Mouse (Mus musculus): ENCODE results near the gene Gipc3. TPM values are rescaled to one million over a fixed set of nuclear protein-coding genes. Genes with fewer than 3 reads are reported as not detected.

Gene Gipc3
- polyA plus RNA-seq, 1 experiment from 2014 or later, result 0.06 TPM

DNA sequence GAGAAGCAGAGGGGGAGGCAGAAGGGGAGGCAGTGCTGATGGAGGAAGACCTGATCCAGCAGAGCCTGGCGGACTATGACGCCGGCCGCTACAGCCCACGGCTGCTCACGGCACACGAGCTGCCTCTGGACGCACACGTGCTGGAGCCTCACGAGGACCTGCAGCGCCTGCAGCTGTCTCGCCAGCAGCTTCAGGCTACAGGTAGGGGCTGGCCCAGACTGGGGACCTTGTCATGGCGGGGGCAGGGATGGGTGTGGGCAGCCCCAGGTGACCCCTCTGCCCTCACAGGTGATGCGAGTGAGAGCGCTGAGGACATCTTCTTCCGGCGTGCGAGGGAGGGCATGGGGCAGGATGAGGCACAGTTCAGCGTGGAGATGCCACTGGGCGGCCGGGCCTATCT, 17.9 kb downstream of the Gipc3 start:
- Histone ChIP-seq H3K9ac (no peak overlapping the region), H3K36me3 (peaks cover 63% of the 10 kb centered on the region), H3K4me3 (no peak overlapping the region), H3K27ac (no peak overlapping the region), H3K4me2 (replicated peaks) (no peak overlapping the region), H3K9me3 (no peaks in the 10 kb centered on the region), H3K4me1 (peaks cover 31% of the 10 kb centered on the region), H3K27me3 (no peaks in the 10 kb centered on the region)
- no peak for ATAC-seq (ENCODE audit: low FRiP score, low read depth)
- WGBS, result 95% methylated on average over 21 of the region's 21 CpGs

DNA sequence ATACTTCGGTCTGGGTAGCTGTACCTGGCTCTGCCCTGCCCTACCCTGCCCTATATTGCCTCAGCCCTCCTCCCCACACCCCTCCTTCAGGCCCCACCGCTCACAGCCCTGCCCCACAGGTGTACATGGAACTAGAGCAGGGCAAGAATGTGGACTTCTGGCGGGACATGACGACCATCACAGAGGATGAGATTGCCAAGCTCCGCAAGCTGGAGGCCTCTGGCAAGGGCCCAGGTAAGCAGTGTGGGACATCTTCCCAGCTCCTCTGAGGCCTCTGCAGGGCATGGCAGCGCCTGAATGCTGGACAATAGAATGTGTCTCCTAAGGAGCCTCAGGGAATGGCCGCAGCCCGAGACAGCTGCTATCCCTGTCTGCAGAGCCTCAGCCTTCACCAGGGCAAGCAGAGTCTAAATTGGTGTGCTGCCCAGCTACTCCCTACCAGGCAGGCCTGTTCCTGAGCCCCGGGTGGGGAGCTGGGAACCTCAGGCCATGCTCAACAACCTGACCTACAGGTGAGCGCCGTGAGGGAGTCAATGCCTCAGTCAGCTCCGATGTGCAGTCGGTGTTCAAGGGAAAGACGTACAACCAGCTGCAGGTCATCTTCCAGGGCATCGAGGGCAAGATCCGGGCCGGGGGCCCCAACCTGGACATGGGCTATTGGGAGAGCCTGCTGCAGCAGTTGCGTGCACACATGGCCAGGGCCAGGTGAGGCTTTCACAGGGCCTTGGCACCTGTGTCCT, 19.1 kb downstream of the Gipc3 start:
- H3K9ac ChIP-seq, result no peak overlapping the region
- no peaks in the 10 kb centered on the region for H3K9me3 ChIP-seq
- no peak overlapping the region for H3K4me2 ChIP-seq (replicated peaks)
- WGBS, result 96% methylated on average over 18 of the region's 18 CpGs
- H3K27me3 ChIP-seq, result no peaks in the 10 kb centered on the region
- no peak for ATAC-seq (ENCODE audit: low FRiP score, low read depth)
- no peak overlapping the region for H3K4me3 ChIP-seq
- peaks cover 28% of the 10 kb centered on the region for H3K4me1 ChIP-seq
- H3K27ac ChIP-seq, result no peak overlapping the region
- peaks cover 63% of the 10 kb centered on the region for H3K36me3 ChIP-seq

DNA sequence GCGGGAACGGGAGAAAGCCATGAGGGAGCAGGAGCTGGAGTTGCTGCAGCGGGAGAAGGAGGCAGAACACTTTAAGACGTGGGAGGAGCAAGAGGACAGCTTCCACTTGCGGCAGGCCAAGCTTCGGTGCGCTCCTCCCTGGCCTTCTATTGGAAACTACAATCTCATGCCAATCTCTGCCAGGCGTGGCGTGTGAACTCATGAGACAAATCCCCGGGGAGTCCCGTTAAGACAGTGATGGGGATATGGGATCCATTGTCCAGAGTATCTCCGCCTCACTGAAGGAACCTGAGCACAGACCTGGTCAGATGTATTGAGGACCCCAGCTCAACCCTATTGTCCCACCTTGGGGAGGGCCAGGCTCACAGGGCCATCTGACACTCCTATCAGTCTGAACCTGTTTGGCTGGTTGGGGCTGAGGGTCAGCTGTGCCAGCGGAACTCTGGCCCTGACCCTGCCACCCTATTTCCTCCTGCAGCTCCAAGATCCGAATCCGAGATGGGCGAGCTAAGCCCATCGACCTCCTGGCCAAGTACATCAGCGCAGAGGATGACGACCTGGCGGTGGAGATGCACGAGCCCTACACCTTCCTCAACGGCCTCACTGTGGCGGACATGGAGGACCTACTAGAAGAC, 19.8 kb downstream of the Gipc3 start:
- Histone ChIP-seq H3K9ac (no peak overlapping the region), H3K4me2 (replicated peaks) (no peak overlapping the region; the same call in 1 of the 2 replicates), H3K27ac (no peak overlapping the region), H3K36me3 (peaks cover 68% of the 10 kb centered on the region), H3K27me3 (no peaks in the 10 kb centered on the region), H3K4me3 (0 out of 2 replicates have a peak overlapping the region, but pooled peaks have one; percentile 96), H3K4me1 (peaks cover 29% of the 10 kb centered on the region), H3K9me3 (no peaks in the 10 kb centered on the region)
- 93% methylated on average over 23 of the region's 23 CpGs for WGBS
- no peak for ATAC-seq (ENCODE audit: low FRiP score, low read depth)

DNA sequence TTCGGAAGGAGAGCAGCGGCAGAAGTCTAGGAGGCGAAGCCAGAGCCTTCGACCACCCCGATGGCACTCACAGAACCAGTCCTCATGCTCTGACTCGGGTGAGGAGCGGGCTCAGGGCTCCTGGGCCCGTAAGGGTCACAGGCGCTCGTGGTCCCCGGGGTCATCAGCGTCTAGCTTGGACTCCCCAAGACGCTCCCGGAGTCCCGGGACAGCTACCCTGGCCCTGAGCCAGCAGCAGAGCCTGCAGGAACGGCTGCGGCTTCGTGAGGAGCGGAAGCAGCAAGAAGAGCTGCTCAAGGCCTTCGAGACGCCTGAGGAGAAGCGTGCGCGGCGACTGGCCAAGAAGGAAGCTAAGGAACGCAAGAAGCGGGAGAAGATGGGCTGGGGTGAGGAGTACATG, 20.6 kb downstream of the Gipc3 start:
- Histone ChIP-seq H3K9ac (peak overlapping the region; percentile 95), H3K27ac (no peak overlapping the region), H3K4me2 (replicated peaks) (peak overlapping the region; percentile 91), H3K4me3 (peak overlapping the region; percentile 96), H3K4me1 (peaks cover 33% of the 10 kb centered on the region), H3K9me3 (no peaks in the 10 kb centered on the region), H3K36me3 (peaks cover 69% of the 10 kb centered on the region), H3K27me3 (no peaks in the 10 kb centered on the region)
- WGBS, result 94% methylated on average over 27 of the region's 27 CpGs
- ATAC-seq (ENCODE audit: low FRiP score, low read depth), result no peak

DNA sequence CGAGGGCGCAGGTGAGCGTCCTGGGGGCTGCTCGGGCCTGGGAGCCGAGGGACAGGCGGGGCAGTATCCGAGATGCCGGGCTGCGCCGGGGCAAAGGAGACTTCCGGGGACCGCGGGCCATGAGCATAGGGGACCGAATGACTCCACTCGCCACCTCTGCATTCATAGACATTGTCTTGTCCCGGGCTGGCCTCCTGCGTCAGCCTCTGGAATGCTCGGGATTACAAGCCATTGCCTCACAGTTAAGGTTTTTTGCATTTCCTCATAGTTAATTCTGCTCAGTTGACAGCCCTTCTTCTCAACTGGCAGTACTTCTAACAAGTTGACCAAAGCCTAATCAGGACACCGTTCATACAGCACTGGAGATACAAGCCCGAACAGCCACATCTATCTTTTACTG, 21.6 kb downstream of the Gipc3 start:
- 3% methylated on average over 20 of the region's 20 CpGs for WGBS
- Histone ChIP-seq H3K27ac (peak overlapping the region; percentile 63; the same call in 1 of the 2 replicates), H3K4me3 (peak overlapping the region; percentile 96), H3K9me3 (no peaks in the 10 kb centered on the region), H3K9ac (peak overlapping the region; percentile 95), H3K27me3 (no peaks in the 10 kb centered on the region), H3K4me1 (peaks cover 43% of the 10 kb centered on the region), H3K36me3 (peaks cover 68% of the 10 kb centered on the region), H3K4me2 (replicated peaks) (peak overlapping the region; percentile 91)
- no peak for ATAC-seq (ENCODE audit: low FRiP score, low read depth)

DNA sequence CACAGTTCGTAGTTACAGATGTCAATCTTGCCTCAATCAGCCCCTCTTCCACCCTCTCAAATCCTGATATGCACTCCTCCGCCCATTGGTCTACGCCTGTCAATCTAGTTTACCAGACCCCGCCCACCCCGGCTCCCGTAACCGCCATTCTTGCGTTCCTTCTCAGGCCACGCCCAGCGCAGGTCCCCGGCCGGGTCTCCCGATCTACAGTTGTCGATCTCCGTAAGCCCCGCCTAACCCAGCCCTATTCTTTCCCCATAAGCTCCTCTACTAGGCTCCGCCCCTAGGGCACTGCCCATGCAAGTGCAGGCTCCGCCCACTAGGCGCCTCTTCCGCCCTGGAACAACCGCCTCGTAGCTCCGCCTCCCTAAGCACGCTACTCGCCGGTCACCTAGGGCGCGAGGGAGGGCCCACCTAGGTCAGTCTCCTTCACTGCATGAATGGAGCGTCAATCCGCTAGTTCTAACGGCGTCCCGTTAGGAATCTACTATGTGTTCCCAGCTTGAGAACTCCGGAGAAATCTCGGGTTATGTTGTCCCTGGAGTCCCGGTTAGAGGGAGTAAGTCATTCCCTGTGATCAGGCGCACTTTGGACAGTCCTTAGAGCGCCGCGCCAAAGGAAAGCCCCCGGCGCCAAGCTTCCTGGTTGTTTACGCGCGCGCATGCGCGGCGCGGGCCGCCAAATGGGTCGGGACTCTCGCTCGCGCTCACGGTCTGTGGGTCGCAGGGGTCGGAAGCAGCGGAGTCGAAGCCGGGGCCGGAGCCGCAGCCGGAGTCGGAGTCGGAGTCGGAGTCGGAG, 22.3 kb downstream of the Gipc3 start, which contains the start of gene Cactin:
Cactin (plus strand) TSS at position 554 of the 798 bp plus-strand sequence.
- Histone ChIP-seq H3K9me3 (no peaks in the 10 kb centered on the region), H3K4me1 (peaks cover 48% of the 10 kb centered on the region), H3K4me2 (replicated peaks) (peak within 1 kb of the TSS; percentile 91), H3K27ac (peak within 1 kb of the TSS; percentile 89), H3K9ac (peak within 1 kb of the TSS; percentile 95), H3K4me3 (peak within 1 kb of the TSS; percentile 96), H3K36me3 (peaks cover 68% of the 10 kb centered on the region), H3K27me3 (no peaks in the 10 kb centered on the region)
- WGBS, result 1% methylated on average over 68 of the region's 68 CpGs
- ATAC-seq (ENCODE audit: low FRiP score, low read depth), result peak; percentile 94

DNA sequence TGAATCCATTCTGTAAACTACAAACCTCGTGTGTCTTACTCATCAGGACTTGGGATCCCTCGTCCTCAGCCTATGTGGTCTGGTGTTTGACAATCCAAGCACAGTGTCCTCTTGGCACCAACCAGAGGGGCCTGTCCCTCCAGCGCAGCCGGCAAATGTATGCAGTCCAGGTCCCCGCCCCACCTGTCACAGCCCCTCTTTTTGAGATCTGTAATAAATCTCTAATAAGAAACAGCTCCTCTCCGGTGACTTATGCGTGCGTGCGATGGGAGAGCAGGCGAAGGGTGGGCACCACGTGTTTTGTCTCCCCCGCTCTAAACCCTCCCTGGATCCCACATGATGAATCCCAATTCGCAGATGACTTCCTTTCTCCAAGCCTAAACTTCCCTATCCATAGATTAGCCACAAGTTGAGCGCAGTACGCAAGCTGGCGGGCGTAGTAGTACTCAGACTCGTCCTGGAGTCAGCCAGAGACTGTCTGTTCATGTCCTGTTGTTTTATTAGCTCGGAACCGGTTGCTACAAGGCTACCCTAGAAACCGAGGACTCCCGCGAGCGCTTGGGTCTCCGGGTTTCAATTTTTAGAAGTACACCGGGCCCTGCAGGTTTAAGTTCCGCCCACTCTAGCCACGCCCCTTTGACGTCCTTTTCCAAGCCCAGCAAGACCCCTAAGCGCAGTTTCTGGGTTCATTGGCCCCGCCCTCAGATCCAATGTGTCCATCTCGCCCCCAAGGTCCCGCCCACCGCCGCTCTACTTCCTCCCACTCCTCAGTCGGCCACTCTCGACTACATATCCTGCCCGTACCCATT, 23.1 kb downstream of the Gipc3 start:
- Histone ChIP-seq H3K4me1 (peaks cover 48% of the 10 kb centered on the region), H3K9me3 (no peaks in the 10 kb centered on the region), H3K9ac (peak overlapping the region; percentile 67), H3K27me3 (no peaks in the 10 kb centered on the region), H3K27ac (peak overlapping the region; percentile 89), H3K4me2 (replicated peaks) (peak overlapping the region; percentile 91), H3K36me3 (peaks cover 68% of the 10 kb centered on the region), H3K4me3 (peak overlapping the region; percentile 96)
- ATAC-seq (ENCODE audit: low FRiP score, low read depth), result no peak
- under 1% methylated on average over 38 of the region's 38 CpGs for WGBS

DNA sequence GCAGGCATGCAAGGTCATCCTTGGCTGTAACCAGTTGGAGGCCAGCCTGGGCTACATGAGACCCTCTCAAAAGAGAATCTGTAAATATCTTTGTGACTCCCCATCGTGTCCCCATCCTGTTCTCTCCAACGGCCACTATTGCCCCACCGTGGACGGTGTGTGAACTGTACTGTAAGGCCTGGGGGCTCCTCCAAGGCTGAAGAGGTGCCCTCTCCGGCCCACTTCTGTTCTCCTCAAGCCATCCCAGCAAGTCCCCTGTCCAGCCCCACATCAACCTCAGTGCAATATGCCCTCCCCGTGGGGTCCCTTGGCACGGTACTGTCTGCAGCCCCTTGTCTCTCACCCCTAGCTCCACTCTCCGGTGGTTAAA, 23.8 kb downstream of the Gipc3 start:
- Histone ChIP-seq H3K4me3 (peak overlapping the region; percentile 96), H3K4me1 (peaks cover 48% of the 10 kb centered on the region), H3K27ac (peak overlapping the region; percentile 89), H3K36me3 (peaks cover 68% of the 10 kb centered on the region), H3K9me3 (no peaks in the 10 kb centered on the region), H3K27me3 (no peaks in the 10 kb centered on the region), H3K9ac (peak overlapping the region; percentile 67), H3K4me2 (replicated peaks) (peak overlapping the region; percentile 91)
- ATAC-seq (ENCODE audit: low FRiP score, low read depth), result no peak
- WGBS, result 39% methylated on average over 8 of the region's 8 CpGs

DNA sequence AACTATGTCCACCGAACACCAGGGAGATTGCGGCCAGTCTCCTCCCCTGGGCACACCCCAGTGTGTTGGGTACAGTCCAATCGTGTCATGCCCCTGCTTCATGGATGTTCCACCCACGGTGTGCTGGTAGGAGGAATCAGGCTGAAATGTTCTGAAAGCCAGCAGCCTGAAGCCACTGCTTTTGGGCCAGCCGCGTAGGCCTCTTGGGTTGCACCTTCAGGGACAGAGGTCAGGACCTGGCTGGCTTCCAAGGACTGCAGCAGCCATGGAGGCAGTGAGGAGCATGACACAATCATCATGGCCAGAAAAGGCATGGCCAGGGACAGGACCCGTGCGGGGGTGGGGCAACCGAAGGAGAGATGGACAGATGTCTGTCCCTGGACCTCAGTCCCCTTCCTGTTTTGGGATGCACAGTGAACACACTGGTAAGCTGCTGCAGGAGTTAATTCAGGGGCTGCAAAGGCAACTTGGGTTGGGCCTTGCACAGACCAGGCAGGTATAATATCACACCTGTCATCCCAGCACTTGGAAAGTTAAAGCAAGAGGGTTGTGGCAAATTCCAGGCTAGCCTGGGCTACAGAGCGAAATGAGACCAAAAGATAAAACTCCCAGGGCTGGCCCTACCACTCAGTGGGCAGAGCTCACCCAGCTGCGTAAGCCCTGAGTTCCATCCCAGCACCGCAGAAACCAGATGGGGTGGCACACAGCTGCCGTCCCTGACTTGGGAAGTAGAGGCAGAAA, 24.3 kb downstream of the Gipc3 start:
- Histone ChIP-seq H3K9ac (peak overlapping the region; percentile 67; the same call in 1 of the 2 replicates), H3K36me3 (peaks cover 68% of the 10 kb centered on the region), H3K27ac (peak overlapping the region; percentile 89), H3K4me3 (peak overlapping the region; percentile 96; the same call in 1 of the 2 replicates), H3K4me1 (peaks cover 48% of the 10 kb centered on the region), H3K27me3 (no peaks in the 10 kb centered on the region), H3K4me2 (replicated peaks) (peak overlapping the region; percentile 91), H3K9me3 (no peaks in the 10 kb centered on the region)
- 92% methylated on average over 13 of the region's 13 CpGs for WGBS
- ATAC-seq (ENCODE audit: low FRiP score, low read depth), result no peak

DNA sequence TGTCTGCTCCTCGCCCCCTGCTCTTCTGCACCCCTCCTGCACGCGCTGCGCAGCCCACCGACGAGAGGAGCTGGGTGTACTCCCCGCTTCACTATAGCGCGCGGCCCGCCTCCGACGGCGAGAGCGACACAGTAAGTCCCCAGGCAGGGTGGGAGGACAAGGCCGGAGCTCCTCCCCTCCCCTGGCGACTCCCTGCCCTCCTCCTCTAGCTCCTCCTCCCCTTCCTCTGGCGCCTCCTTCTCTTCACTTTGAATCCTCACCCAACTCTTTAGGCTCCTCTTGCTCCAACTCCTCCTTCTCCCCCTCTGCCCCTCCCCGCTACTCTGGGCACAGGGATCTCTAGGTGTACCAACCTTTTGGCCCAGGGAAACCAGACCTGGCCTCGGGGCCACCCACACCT, 25.8 kb downstream of the Gipc3 start:
- Histone ChIP-seq H3K4me1 (peaks cover 44% of the 10 kb centered on the region), H3K9me3 (no peaks in the 10 kb centered on the region), H3K9ac (peak overlapping the region; percentile 56), H3K27me3 (no peaks in the 10 kb centered on the region), H3K27ac (peak overlapping the region; percentile 39; the same call in 1 of the 2 replicates), H3K4me3 (peak overlapping the region; percentile 23), H3K36me3 (peaks cover 68% of the 10 kb centered on the region), H3K4me2 (replicated peaks) (peak overlapping the region; percentile 54)
- 23% methylated on average over 20 of the region's 20 CpGs for WGBS
- no peak for ATAC-seq (ENCODE audit: low FRiP score, low read depth)

Measured in limb, embryonic 13.5 days (tissue).